ENCODE assay signal across 18 mouse cellular contexts in genomic region chr16:35041001-35041400, GRCm38 (mm10).
"Had no signal": no experiment of that assay in that cellular context is flagged by ENCODE, and none has a peak within 500 bp of the region (broad histone marks: within the 10 kb centered on the region; RNA-seq: fewer than 3 reads in every experiment).

No protein-coding gene starts in this region.

- H3K4me3 ChIP-seq: limb, embryonic 12.5 days; limb, embryonic 15.5 days; liver, embryonic 13.5 days; neural tube, embryonic 12.5 days; neural tube, embryonic 15.5 days; stomach, embryonic 15.5 days had no signal

- H3K9me3 ChIP-seq: limb, embryonic 12.5 days; limb, embryonic 15.5 days; liver, embryonic 13.5 days; neural tube, embryonic 12.5 days; neural tube, embryonic 15.5 days; stomach, embryonic 15.5 days had no signal

- H3K27me3 ChIP-seq: limb, embryonic 12.5 days; limb, embryonic 15.5 days; liver, embryonic 13.5 days; neural tube, embryonic 12.5 days; neural tube, embryonic 15.5 days; stomach, embryonic 15.5 days had no signal

- DNase-seq: left cerebral cortex, postnatal 4 days; liver, embryonic 13.5 days; lung, adult 2 months; lung, postnatal 14 days; lung, postnatal 4 days; midbrain, embryonic 14.5 days; right cerebral cortex, postnatal 25 days; spleen, adult 18-20 months; thymus, postnatal 25 days had no signal

- H3K4me1 ChIP-seq: limb, embryonic 15.5 days; stomach, embryonic 15.5 days had no signal

- H3K9ac ChIP-seq: limb, embryonic 12.5 days; limb, embryonic 15.5 days; liver, embryonic 13.5 days; neural tube, embryonic 12.5 days; neural tube, embryonic 15.5 days; stomach, embryonic 15.5 days had no signal

- ATAC-seq: hindbrain, postnatal 0 days; inflammation-experienced regulatory T-cells, adult 6 months; intestine, embryonic 16.5 days had no signal

- H3K36me3 ChIP-seq: limb, embryonic 15.5 days had no signal

- H3K4me2 ChIP-seq: limb, embryonic 12.5 days; limb, embryonic 15.5 days; liver, embryonic 13.5 days; midbrain, embryonic 11.5 days; neural tube, embryonic 12.5 days; neural tube, embryonic 15.5 days; stomach, embryonic 15.5 days had no signal

- H3K27ac ChIP-seq: hindbrain, postnatal 0 days; limb, embryonic 12.5 days; limb, embryonic 15.5 days; liver, embryonic 13.5 days; neural tube, embryonic 12.5 days; neural tube, embryonic 15.5 days; stomach, embryonic 15.5 days had no signal
